Mouse (Mus musculus) neural tube, embryonic 11.5 days (tissue): ENCODE data around the gene Mmgt2. TPM values are rescaled to one million over a fixed set of nuclear protein-coding genes. Genes with fewer than 3 reads are reported as not detected.

ENCODE experiments used
- ATAC-seq: fragments of 200-750 bp; cut with Nextera tagmentation; 2 replicates; pipeline ENCODE4 v1.8.0; 2017; ENCODE audit warnings: moderate number of reproducible peaks, mild to moderate bottlenecking, moderate TSS enrichment, moderate library complexity; ENCODE audit not compliant: insufficient read depth, low FRiP score, low TSS enrichment
- DNase-seq: peaks from one replicate; pipeline ENCODE4 v3.0.0-alpha.2; 2015; ENCODE audit warnings: low spot score
- H3K27ac ChIP-seq: fragments of 300-500 bp; sonication (generic); 2 replicates; pipeline ENCODE4 v1.5.1; 2014; ENCODE audit warnings: low read depth, mild to moderate bottlenecking, low read length
- H3K27me3 ChIP-seq: fragments of 300-500 bp; sonication (generic); 2 replicates; pipeline ENCODE4 v1.6.1; 2014; ENCODE audit warnings: mild to moderate bottlenecking, low read length, mixed read lengths; ENCODE audit not compliant: control insufficient read depth, insufficient read depth
- H3K36me3 ChIP-seq: fragments of 300-500 bp; sonication (generic); 2 replicates; pipeline ENCODE4 v1.6.1; 2014; ENCODE audit warnings: mild to moderate bottlenecking, low read length, moderate library complexity, mixed read lengths; ENCODE audit not compliant: control insufficient read depth, insufficient read depth
- H3K4me1 ChIP-seq: fragments of 300-500 bp; sonication (generic); 2 replicates; pipeline ENCODE4 v1.6.1; 2014; ENCODE audit warnings: low read length, mixed read lengths; ENCODE audit not compliant: control insufficient read depth, insufficient read depth
- H3K4me2 ChIP-seq: fragments of 300-500 bp; sonication (generic); 2 replicates; pipeline ENCODE4 v1.6.1; 2014; ENCODE audit warnings: low read depth, mild to moderate bottlenecking, moderate library complexity
- H3K4me3 ChIP-seq: fragments of 300-500 bp; sonication (generic); 2 replicates; pipeline ENCODE4 v1.5.1; 2014; ENCODE audit warnings: low read depth, low read length
- H3K9ac ChIP-seq: fragments of 300-500 bp; sonication (generic); 2 replicates; pipeline ENCODE4 v1.6.1; 2014; ENCODE audit warnings: mild to moderate bottlenecking, low read length
- H3K9me3 ChIP-seq: fragments of 300-500 bp; sonication (generic); 2 replicates; pipeline ENCODE4 v1.6.1; 2016; ENCODE audit warnings: low read length; ENCODE audit not compliant: control insufficient read depth
- WGBS: fragments of 180-500 bp; shearing (Covaris S2); extraction: QIAGEN DNeasy Blood & Tissue Kit; methylation state at CpG from one replicate; pipeline ENCODE4 v1.1.7; 2014; 5-methylcytosine and 5-hydroxymethylcytosine counted together
- polyA plus RNA-seq: library from polyadenylated mRNA; unstranded; fragments of >200 nt; fragmentation: Nextera tagmentation; extraction: Ambion mirVana; gene quantifications from 2 replicates; pipeline ENCODE4 v1.2.1, GENCODE M21; 2014

The Mmgt2 gene
- polyA plus RNA-seq, 1 experiment from 2014 or later = 39.5 TPM

DNA sequence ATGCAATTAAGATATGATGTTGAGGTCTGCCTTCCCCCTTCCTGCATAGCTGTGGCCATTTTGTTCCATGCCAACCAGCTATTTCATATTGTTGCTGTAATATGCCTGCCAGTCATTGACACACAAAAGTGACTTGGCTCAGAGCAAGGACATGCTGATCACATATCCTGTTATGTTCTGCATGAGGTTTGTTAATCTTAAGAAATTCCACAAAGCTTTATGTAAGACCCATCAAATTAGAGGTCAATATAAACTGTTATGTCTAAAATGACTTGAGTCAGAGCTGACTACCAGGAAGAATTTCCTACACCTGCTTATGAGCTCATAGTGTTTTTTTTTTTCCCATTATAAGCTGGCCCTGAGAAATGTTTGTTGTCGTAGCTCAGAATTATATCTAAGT is 52.8 kb downstream of the Mmgt2 start:
- Histone ChIP-seq H3K9ac (no peak overlapping the region), H3K4me1 (no peaks in the 10 kb centered on the region), H3K27ac (no peak overlapping the region), H3K4me2 (no peak overlapping the region), H3K36me3 (no peaks in the 10 kb centered on the region), H3K27me3 (no peaks in the 10 kb centered on the region), H3K9me3 (no peaks in the 10 kb centered on the region), H3K4me3 (no peak overlapping the region)
- ATAC-seq (no peak), DNase-seq (no peak)
- 90% methylated on average over 1 of the region's 1 CpGs for WGBS

DNA sequence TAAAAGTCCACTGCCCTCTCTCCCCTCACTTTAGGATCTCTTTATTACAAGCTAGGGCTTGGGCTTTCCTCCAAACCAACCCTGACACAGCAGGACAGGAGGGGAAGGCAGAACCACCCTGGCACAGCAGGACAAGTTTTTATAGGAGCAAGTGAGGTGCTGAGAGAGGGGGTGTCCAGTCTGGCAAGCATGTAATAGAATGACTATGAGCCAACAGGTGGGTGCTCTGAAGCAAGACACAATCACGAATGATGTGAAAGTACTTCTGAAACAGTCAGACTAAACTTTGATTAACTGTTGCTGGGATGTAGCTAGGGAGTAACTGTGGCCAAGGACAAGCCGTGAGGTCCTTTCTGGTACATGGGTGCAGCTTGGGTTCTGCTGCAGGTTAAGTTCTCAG is 57.7 kb downstream of the Mmgt2 start:
- Histone ChIP-seq H3K36me3 (no peaks in the 10 kb centered on the region), H3K9me3 (no peaks in the 10 kb centered on the region), H3K4me1 (no peaks in the 10 kb centered on the region), H3K4me3 (no peak overlapping the region), H3K9ac (no peak overlapping the region), H3K4me2 (no peak overlapping the region), H3K27ac (no peak overlapping the region), H3K27me3 (no peaks in the 10 kb centered on the region)
- WGBS = 91% methylated on average over 2 of the region's 2 CpGs
- DNase-seq (no peak), ATAC-seq (no peak)

DNA sequence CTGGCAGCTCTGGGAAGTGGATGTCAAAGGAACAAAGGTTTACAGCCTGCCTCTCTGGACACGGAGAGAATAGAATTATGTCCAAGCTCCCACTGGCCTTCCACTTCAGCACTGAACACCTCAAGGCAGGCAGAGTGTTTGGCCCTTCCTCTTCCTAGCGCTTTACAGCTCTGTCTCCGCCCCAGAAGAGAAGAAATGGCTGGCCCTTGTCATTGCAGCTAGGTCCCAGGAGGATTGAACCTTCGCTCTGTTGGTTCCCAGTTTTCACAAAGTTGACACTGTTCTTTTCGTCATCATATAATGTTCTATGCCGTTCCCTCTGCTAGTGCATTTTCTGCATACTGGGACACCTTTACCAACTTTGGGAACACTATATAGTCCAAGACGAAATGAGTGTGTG is 59.8 kb downstream of the Mmgt2 start:
- DNase-seq (no peak), ATAC-seq (no peak)
- H3K27ac ChIP-seq = no peak overlapping the region
- H3K9ac ChIP-seq = no peak overlapping the region
- H3K27me3 ChIP-seq = no peaks in the 10 kb centered on the region
- H3K4me1 ChIP-seq = no peaks in the 10 kb centered on the region
- no peaks in the 10 kb centered on the region for H3K9me3 ChIP-seq
- no peak overlapping the region for H3K4me3 ChIP-seq
- 0 out of 2 replicates have a peak, but pooled peaks cover 2% of the 10 kb centered on the region for H3K36me3 ChIP-seq
- WGBS = 78% methylated on average over 7 of the region's 7 CpGs
- no peak overlapping the region for H3K4me2 ChIP-seq

DNA sequence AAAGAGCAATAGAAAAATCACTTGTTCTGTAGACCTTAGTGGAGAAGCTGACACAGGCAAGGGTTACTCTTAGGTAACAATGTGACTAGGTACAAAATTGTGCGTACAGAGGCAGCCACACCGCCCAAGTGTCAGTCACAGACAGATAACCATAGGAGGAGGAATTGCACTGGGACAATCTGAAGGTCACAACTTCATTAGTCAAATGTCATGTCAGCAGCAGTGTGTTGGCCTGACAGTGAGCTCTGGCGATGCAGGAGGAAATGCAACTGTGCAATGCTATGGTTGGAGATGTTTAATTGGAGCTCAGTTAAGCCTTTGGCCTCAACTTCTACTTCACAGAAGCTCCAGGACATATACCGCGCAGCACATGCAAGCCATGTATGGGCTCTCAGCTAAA is 62.2 kb downstream of the Mmgt2 start:
- DNase-seq = no peak
- H3K27me3 ChIP-seq = no peaks in the 10 kb centered on the region
- H3K9ac ChIP-seq = no peak overlapping the region
- H3K36me3 ChIP-seq = peaks cover 14% of the 10 kb centered on the region
- H3K27ac ChIP-seq = no peak overlapping the region
- ATAC-seq = no peak
- H3K4me2 ChIP-seq = no peak overlapping the region
- no peak overlapping the region for H3K4me3 ChIP-seq
- no peaks in the 10 kb centered on the region for H3K9me3 ChIP-seq
- whole genome bisulfite sequencing = 94% methylated on average over 5 of the region's 5 CpGs
- H3K4me1 ChIP-seq = no peaks in the 10 kb centered on the region

Other genes with a start within 250 kb of the Mmgt2 start
- 13.1 and 15.3 TPM in 2 replicates for gene Pigl, start 190.2 kb upstream of the Mmgt2 start, polyA plus RNA-seq
- gene Ncor1, start 190.1 kb upstream of the Mmgt2 start, polyA plus RNA-seq = 160 and 176 TPM in 2 replicates
- 59.6 and 66.7 TPM in 2 replicates for gene Cenpv, start 109.4 kb upstream of the Mmgt2 start, polyA plus RNA-seq
- gene Ubb, start 97.5 kb upstream of the Mmgt2 start, polyA plus RNA-seq = 3,903 and 3,916 TPM in 2 replicates
- 10.0 and 11.7 TPM in 2 replicates for gene Trpv2, start 74.2 kb upstream of the Mmgt2 start, polyA plus RNA-seq
- gene Lrrc75a, start 141 bp upstream of the Mmgt2 start, polyA plus RNA-seq = 12.3 and 13.6 TPM in 2 replicates
- gene Zfp287, start 83.2 kb downstream of the Mmgt2 start, polyA plus RNA-seq = 13.6 and 14.4 TPM in 2 replicates
- gene Gm10428, start 104.4 kb downstream of the Mmgt2 start, polyA plus RNA-seq = not detected in 2 replicates
- 28.6 and 29.4 TPM in 2 replicates for gene Zfp286, start 140.8 kb downstream of the Mmgt2 start, polyA plus RNA-seq
- 8.0 and 9.5 TPM in 2 replicates for gene Trim16, start 171.6 kb downstream of the Mmgt2 start, polyA plus RNA-seq
- gene Fbxw10, start 198.4 kb downstream of the Mmgt2 start, polyA plus RNA-seq = 0.19 and 0.50 TPM in 2 replicates
- gene Tvp23b, start 230.8 kb downstream of the Mmgt2 start, polyA plus RNA-seq = 43.1 and 46.3 TPM in 2 replicates